Mouse (Mus musculus): ENCODE measurements around the gene Bak1. TPM values are rescaled to one million over a fixed set of nuclear protein-coding genes. Genes with fewer than 3 reads are reported as not detected.

Bak1 gene
- total and polyA plus RNA-seq, 3 experiments: 75.4 to 150 TPM; not detected in 1

DNA sequence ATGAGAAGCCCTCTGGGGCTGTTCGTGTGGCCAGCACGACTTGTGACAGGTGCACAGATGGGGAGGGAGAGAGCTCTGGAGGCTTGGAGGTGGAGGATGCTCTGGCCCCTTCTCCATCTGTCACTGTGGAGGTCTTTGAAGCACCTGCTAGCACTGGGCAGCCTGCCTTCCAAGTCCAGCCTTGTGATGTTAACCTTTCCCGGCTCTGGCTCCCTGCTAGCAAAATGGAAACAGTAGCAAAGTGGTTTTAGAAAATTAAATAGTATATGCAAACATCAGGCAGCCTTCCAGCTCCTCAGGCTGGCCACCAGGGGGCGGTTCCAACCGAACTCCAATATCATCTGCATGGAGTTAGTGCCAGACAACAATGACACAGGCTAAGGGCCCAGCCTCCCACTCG, 42.8 kb upstream of the Bak1 start:
- Histone ChIP-seq H3K4me3 (ENCODE audit: control insufficient read depth in 1 of 2, insufficient read depth in 1 of 2, low read depth in 2 of 2, low read length in 2 of 2) (no peak overlapping the region), H3K79me2 (ENCODE audit: control insufficient read depth, insufficient read depth, low read length, poor library complexity) (no peaks in the 10 kb centered on the region), H3K27me3 (ENCODE audit: control insufficient read depth in 1 of 2, insufficient read depth in 2 of 2, low read length in 2 of 2) (no peaks in the 10 kb centered on the region), H3K27ac (ENCODE audit: control insufficient read depth, low read depth, low read length) (no peak overlapping the region), H3K9ac (ENCODE audit: control insufficient read depth, low read depth, low read length, poor library complexity, severe bottlenecking) (no peak overlapping the region), H3K36me3 (ENCODE audit: control insufficient read depth in 1 of 2, insufficient read depth in 2 of 2, low read length in 2 of 2) (peaks cover 0 to 6% of the 10 kb centered on the region in 2 experiments; a peak in 1 of 4 replicates), H3K9me3 (replicated peaks; ENCODE audit: insufficient read depth, low read length) (no peaks in the 10 kb centered on the region), H3K4me1 (ENCODE audit: control insufficient read depth in 1 of 2, insufficient read depth in 2 of 2, low read length in 2 of 2) (peaks cover 2 to 9% of the 10 kb centered on the region in 2 experiments; a peak in 3 of 4 replicates)
- DNase-seq (ENCODE audit: low read depth, low spot score): peak; percentile 70
- peak; percentile 36 for TF ChIP-seq RAD21 (IDR thresholded peaks at IDR 0.05; ENCODE audit: low read depth, low read length)
- TF ChIP-seq CTCF (IDR thresholded peaks at IDR 0.05 in 2 of 3, conservative IDR thresholded peaks at IDR 0.05 in 1 of 3; ENCODE audit: control insufficient read depth in 1 of 3, insufficient read depth in 1 of 3, low read depth in 2 of 3, low read length in 3 of 3, poor library complexity in 1 of 3, severe bottlenecking in 1 of 3): peak; percentile 74 to 84 (median 76)
- peak; percentile 67 for TF ChIP-seq SMC3 (IDR thresholded peaks at IDR 0.05; ENCODE audit: low read depth, low read length)
- TF ChIP-seq EP300 (IDR thresholded peaks at IDR 0.05; ENCODE audit: low read depth in 1 of 2, low read length in 2 of 2): no peak
- TF ChIP-seq POLR2AphosphoS5 (IDR thresholded peaks at IDR 0.05; ENCODE audit: borderline replicate concordance, low read depth, low read length): no peak
- no peak for TF ChIP-seq CHD2 (IDR thresholded peaks at IDR 0.05; ENCODE audit: low read length)
- no peak for TF ChIP-seq MYB (IDR thresholded peaks at IDR 0.05; ENCODE audit: low read depth, low read length)
- no peak for TF ChIP-seq MAZ (IDR thresholded peaks at IDR 0.05; ENCODE audit: low read depth, low read length)

GRCm38 (mm10) chr17:27070913-27071312, 42.1 kb upstream of the Bak1 start:
- H3K4me3 ChIP-seq (ENCODE audit: control insufficient read depth in 1 of 2, insufficient read depth in 1 of 2, low read depth in 2 of 2, low read length in 2 of 2): no peak overlapping the region
- peaks cover 0 to 11% of the 10 kb centered on the region in 2 experiments; a peak in 2 of 4 replicates for H3K36me3 ChIP-seq (ENCODE audit: control insufficient read depth in 1 of 2, insufficient read depth in 2 of 2, low read length in 2 of 2)
- H3K27me3 ChIP-seq (ENCODE audit: control insufficient read depth in 1 of 2, insufficient read depth in 2 of 2, low read length in 2 of 2): no peaks in the 10 kb centered on the region
- peaks cover 6 to 16% of the 10 kb centered on the region in 2 experiments; a peak in 3 of 4 replicates for H3K4me1 ChIP-seq (ENCODE audit: control insufficient read depth in 1 of 2, insufficient read depth in 2 of 2, low read length in 2 of 2)
- no peak for DNase-seq (ENCODE audit: low read depth, low spot score)
- no peaks in the 10 kb centered on the region for H3K79me2 ChIP-seq (ENCODE audit: control insufficient read depth, insufficient read depth, low read length, poor library complexity)
- H3K9me3 ChIP-seq (replicated peaks; ENCODE audit: insufficient read depth, low read length): no peaks in the 10 kb centered on the region
- H3K27ac ChIP-seq (ENCODE audit: control insufficient read depth, low read depth, low read length): no peak overlapping the region
- TF ChIP-seq ZKSCAN1 (IDR thresholded peaks at IDR 0.05; ENCODE audit: low read depth, low read length) (no peak), CHD2 (IDR thresholded peaks at IDR 0.05; ENCODE audit: low read length) (no peak), RAD21 (IDR thresholded peaks at IDR 0.05; ENCODE audit: low read depth, low read length) (no peak), POLR2AphosphoS5 (IDR thresholded peaks at IDR 0.05; ENCODE audit: borderline replicate concordance, low read depth, low read length) (no peak), MAZ (IDR thresholded peaks at IDR 0.05; ENCODE audit: low read depth, low read length) (no peak), NRF1 (IDR thresholded peaks at IDR 0.05; ENCODE audit: insufficient read depth, low read depth, low read length, poor library complexity, severe bottlenecking) (no peak), GABPA (IDR thresholded peaks at IDR 0.05; ENCODE audit: low read depth, low read length) (no peak), CTCF (IDR thresholded peaks at IDR 0.05 in 2 of 3, conservative IDR thresholded peaks at IDR 0.05 in 1 of 3; ENCODE audit: control insufficient read depth in 1 of 3, insufficient read depth in 1 of 3, low read depth in 2 of 3, low read length in 3 of 3, poor library complexity in 1 of 3, severe bottlenecking in 1 of 3) (no peak), RCOR1 (IDR thresholded peaks at IDR 0.05; ENCODE audit: low read depth, low read length) (no peak), USF1 (IDR thresholded peaks at IDR 0.05; ENCODE audit: low read depth, low read length) (no peak), ZNF384 (IDR thresholded peaks at IDR 0.05; ENCODE audit: low read depth, low read length) (no peak), SMC3 (IDR thresholded peaks at IDR 0.05; ENCODE audit: low read depth, low read length) (no peak), JUND (IDR thresholded peaks at IDR 0.05; ENCODE audit: low read depth, low read length) (no peak), ZMIZ1 (IDR thresholded peaks at IDR 0.05; ENCODE audit: low read depth, low read length) (no peak), MAFK (IDR thresholded peaks at IDR 0.05; ENCODE audit: borderline replicate concordance, low read depth, low read length) (no peak), ELF1 (IDR thresholded peaks at IDR 0.05; ENCODE audit: low read depth, low read length) (no peak), GATA1 (IDR thresholded peaks at IDR 0.05; ENCODE audit: low read depth, low read length) (no peak), TCF12 (IDR thresholded peaks at IDR 0.05; ENCODE audit: low read depth, low read length) (no peak), TBP (IDR thresholded peaks at IDR 0.05; ENCODE audit: low read depth, low read length) (no peak), BHLHE40 (IDR thresholded peaks at IDR 0.05; ENCODE audit: borderline replicate concordance, low read depth, low read length) (no peak)
- H3K9ac ChIP-seq (ENCODE audit: control insufficient read depth, low read depth, low read length, poor library complexity, severe bottlenecking): no peak overlapping the region

Data from MEL (cell line).